Mouse (Mus musculus): ENCODE results near the gene Chit1.

DNA sequence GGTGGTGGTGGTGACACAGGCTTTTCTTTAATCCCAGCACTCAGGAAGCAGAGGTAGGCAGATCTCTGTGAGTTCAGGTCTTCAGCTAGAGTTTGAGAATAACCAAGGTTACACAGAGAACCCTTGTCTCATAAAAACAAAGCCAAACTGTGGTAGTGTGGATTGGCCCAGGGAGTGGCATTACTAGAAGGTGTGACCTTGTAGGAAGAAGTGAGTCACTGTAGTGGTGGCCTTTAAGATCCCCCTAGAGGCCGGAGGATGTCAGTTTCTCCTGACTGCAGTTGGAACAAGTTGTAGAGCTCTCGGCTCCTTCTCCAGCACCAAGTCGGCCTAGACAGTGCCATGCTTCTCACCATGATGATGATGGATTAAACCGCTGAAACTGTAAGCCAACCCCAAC, at the start of gene Chit1:
- no peak for TF ChIP-seq CTCF (IDR thresholded peaks at IDR 0.05; ENCODE audit: low read depth, low read length)
- TF ChIP-seq GATA1 (IDR thresholded peaks at IDR 0.05; ENCODE audit: borderline replicate concordance, low read length) = no peak

Measured in G1E (cell line).